Mouse (Mus musculus) liver, embryonic 16.5 days (tissue): ENCODE data around the gene Cd177. TPM values are rescaled to one million over a fixed set of nuclear protein-coding genes. Genes with fewer than 3 reads are reported as not detected.
"Not testable (repeated sequence)": the region's sequence is repeated elsewhere in the genome, so short reads cannot be mapped to it uniquely, and the experiment has no call there.

Experiments
- ATAC-seq: fragments of 200-750 bp; cut with Nextera tagmentation; 2 replicates; pipeline ENCODE4 v1.8.0; 2017; ENCODE audit warnings: low read depth, mild to moderate bottlenecking, moderate number of reproducible peaks, moderate library complexity
- H3K27ac ChIP-seq: fragments of 300-500 bp; sonication (generic); 2 replicates; pipeline ENCODE4 v1.5.1; 2014; ENCODE audit warnings: mild to moderate bottlenecking, low read length
- H3K27me3 ChIP-seq: fragments of 300-500 bp; sonication (generic); 2 replicates; pipeline ENCODE4 v1.6.1; 2014; ENCODE audit warnings: low read depth, low read length, mixed read lengths; ENCODE audit not compliant: control insufficient read depth, insufficient read depth
- H3K36me3 ChIP-seq: fragments of 300-500 bp; sonication (generic); 2 replicates; pipeline ENCODE4 v1.6.1; 2014; ENCODE audit warnings: mild to moderate bottlenecking; ENCODE audit not compliant: control insufficient read depth, insufficient read depth
- H3K4me1 ChIP-seq: fragments of 300-500 bp; sonication (generic); 2 replicates; pipeline ENCODE4 v1.6.1; 2014; ENCODE audit warnings: low read depth, low read length, mixed read lengths; ENCODE audit not compliant: control insufficient read depth
- H3K4me2 ChIP-seq: fragments of 300-500 bp; sonication (generic); 2 replicates; pipeline ENCODE4 v1.6.1; 2014; ENCODE audit warnings: low read depth, low read length, mixed read lengths
- H3K4me3 ChIP-seq: fragments of 300-500 bp; sonication (generic); 2 replicates; pipeline ENCODE4 v1.5.1; 2014; ENCODE audit warnings: low read depth, mild to moderate bottlenecking, low read length
- H3K9ac ChIP-seq: fragments of 300-500 bp; sonication (generic); 2 replicates; pipeline ENCODE4 v1.6.1; 2014; ENCODE audit warnings: low read depth, low read length
- H3K9me3 ChIP-seq: fragments of 300-500 bp; sonication (generic); replicated peaks from 2 replicates; pipeline ENCODE4 v1.6.1; 2016; ENCODE audit warnings: low read length; ENCODE audit not compliant: control insufficient read depth
- WGBS: fragments of 180-500 bp; shearing (Covaris S2); extraction: QIAGEN DNeasy Blood & Tissue Kit; methylation state at CpG from one replicate; pipeline ENCODE4 v1.1.7; 2014; ENCODE audit not compliant: insufficient replicate concordance; 5-methylcytosine and 5-hydroxymethylcytosine counted together
- polyA plus RNA-seq: library from polyadenylated mRNA; unstranded; fragments of >200 nt; fragmentation: Nextera tagmentation; extraction: Ambion mirVana; gene quantifications from 2 replicates; pipeline ENCODE4 v1.2.1, GENCODE M21; 2015

The Cd177 gene
- polyA plus RNA-seq, 1 experiment from 2014 or later = 18.1 TPM

DNA sequence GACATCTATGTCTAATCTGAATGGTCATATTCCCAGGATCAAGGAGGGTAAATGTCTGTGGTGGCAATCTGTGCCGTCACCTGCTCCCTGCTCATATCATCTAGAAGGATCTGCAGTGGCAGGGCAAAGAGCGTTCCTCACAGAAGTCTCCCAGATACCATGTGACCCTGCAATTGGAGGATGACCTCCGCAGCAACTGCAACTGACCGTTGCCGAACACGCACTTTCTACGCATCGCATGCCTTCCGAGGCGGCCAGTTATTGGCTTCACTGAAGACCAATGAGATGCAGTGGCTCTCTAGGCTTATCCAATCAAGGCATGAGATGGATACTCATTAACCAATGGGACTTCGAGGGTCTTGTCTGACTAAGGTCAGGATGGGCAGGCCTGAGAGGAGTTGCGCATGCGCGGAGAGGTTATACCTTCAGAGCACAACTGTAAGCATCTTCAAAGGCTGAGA is 51.2 kb downstream of the Cd177 start, which contains the start of gene BC049730:
TSS of gene BC049730 (plus strand) at position 411 of the 461 bp plus-strand sequence.
- Histone ChIP-seq H3K4me2 (no peak within 1 kb of the TSS), H3K27me3 (no peaks in the 10 kb centered on the region), H3K36me3 (no peaks in the 10 kb centered on the region), H3K9ac (no peak within 1 kb of the TSS), H3K4me3 (no peak within 1 kb of the TSS), H3K27ac (no peak within 1 kb of the TSS), H3K4me1 (no peaks in the 10 kb centered on the region), H3K9me3 (no peaks in the 10 kb centered on the region)
- 79% methylated on average over 14 of the region's 14 CpGs for WGBS
- ATAC-seq = no peak

- not testable (repeated sequence) for H3K36me3 ChIP-seq, H3K4me2 ChIP-seq, H3K9me3 ChIP-seq, H3K27me3 ChIP-seq, H3K4me3 ChIP-seq, ATAC-seq, H3K4me1 ChIP-seq, H3K27ac ChIP-seq, H3K9ac ChIP-seq
- 68% methylated on average over 9 of the region's 9 CpGs for WGBS
Measured at GRCm38 (mm10) chr7:24702841-24703240, 57.3 kb downstream of the Cd177 start.

DNA sequence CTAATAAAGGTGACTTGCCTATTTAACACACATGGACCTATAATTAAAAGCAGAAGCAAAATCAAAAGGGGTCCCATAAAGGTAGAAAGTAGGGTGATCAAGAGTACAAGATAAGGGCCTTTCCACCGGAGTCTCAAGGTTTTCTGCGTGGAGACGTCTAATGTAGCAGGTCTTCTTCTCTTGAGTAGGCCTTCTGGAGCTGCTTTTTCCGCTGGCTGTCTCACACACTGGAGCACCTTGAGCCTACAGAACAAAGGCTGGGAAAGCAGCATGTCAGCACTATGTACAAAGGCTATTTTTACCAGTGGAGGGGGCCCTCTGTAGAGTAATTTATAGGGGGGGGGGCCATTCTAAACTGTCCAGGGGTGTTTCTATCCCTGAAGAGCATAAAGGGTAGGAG is 62.2 kb downstream of the Cd177 start:
- 80% methylated on average over 4 of the region's 4 CpGs for WGBS
- not testable (repeated sequence) for H3K4me2 ChIP-seq

More for the DNA sequence above, 62.2 kb downstream of the Cd177 start:
- H3K27ac ChIP-seq, H3K9me3 ChIP-seq, H3K4me1 ChIP-seq, ATAC-seq, H3K9ac ChIP-seq, H3K36me3 ChIP-seq, H3K27me3 ChIP-seq, H3K4me3 ChIP-seq: not testable (repeated sequence)

Other genes with a start within 250 kb of the Cd177 start
- not detected in 2 replicates for gene AC161166.1, start 247.9 kb downstream of the Cd177 start, polyA plus RNA-seq
- 1.1 and 1.3 TPM in 2 replicates for gene Irgq, start 229.6 kb downstream of the Cd177 start, polyA plus RNA-seq
- not detected in 2 replicates for gene Pinlyp, start 214.2 kb downstream of the Cd177 start, polyA plus RNA-seq
- gene Xrcc1, start 214.0 kb downstream of the Cd177 start, polyA plus RNA-seq = 35.4 and 40.8 TPM in 2 replicates
- gene Ethe1, start 172.8 kb downstream of the Cd177 start, polyA plus RNA-seq = 26.4 and 26.5 TPM in 2 replicates
- gene Zfp575, start 172.7 kb downstream of the Cd177 start, polyA plus RNA-seq = 0.25 and 0.30 TPM in 2 replicates
- 0.08 and 0.18 TPM in 2 replicates for gene Phldb3, start 149.5 kb downstream of the Cd177 start, polyA plus RNA-seq
- 0.05 TPM in 1 of 2 replicates, not detected in the other for gene Lypd3, start 123.8 kb downstream of the Cd177 start, polyA plus RNA-seq
- not detected in 2 replicates for gene Tex101, start 83.6 kb downstream of the Cd177 start, polyA plus RNA-seq
- gene BC049730, start 51.1 kb downstream of the Cd177 start, polyA plus RNA-seq = not detected in 2 replicates
- not detected in 2 replicates for gene Gm4763, start 33.4 kb downstream of the Cd177 start, polyA plus RNA-seq
- gene Ceacam10, start 16.9 kb upstream of the Cd177 start, polyA plus RNA-seq = 3.1 and 3.5 TPM in 2 replicates
- gene Gm9844, start 101.9 kb upstream of the Cd177 start, polyA plus RNA-seq = 1.2 and 1.4 TPM in 2 replicates
- not detected in 2 replicates for gene Lypd4, start 109.6 kb upstream of the Cd177 start, polyA plus RNA-seq
- gene Dmrtc2, start 109.7 kb upstream of the Cd177 start, polyA plus RNA-seq = not detected in 2 replicates
- 1,002 and 1,147 TPM in 2 replicates for gene Rps19, start 124.1 kb upstream of the Cd177 start, polyA plus RNA-seq
- gene Cd79a, start 137.1 kb upstream of the Cd177 start, polyA plus RNA-seq = 10.5 and 13.9 TPM in 2 replicates
- 35.1 and 38.0 TPM in 2 replicates for gene Arhgef1, start 142.6 kb upstream of the Cd177 start, polyA plus RNA-seq
- gene Gm4881, start 184.2 kb upstream of the Cd177 start, polyA plus RNA-seq = not detected in 2 replicates
- gene Rabac1, start 212.4 kb upstream of the Cd177 start, polyA plus RNA-seq = 56.4 and 58.7 TPM in 2 replicates
- 0.95 and 1.1 TPM in 2 replicates for gene Atp1a3, start 245.6 kb upstream of the Cd177 start, polyA plus RNA-seq